Mouse (Mus musculus) intestine, postnatal 0 days (tissue): ENCODE data around the gene Bnip2. TPM values are rescaled to one million over a fixed set of nuclear protein-coding genes. Genes with fewer than 3 reads are reported as not detected.
"Not testable (repeated sequence)": the region's sequence is repeated elsewhere in the genome, so short reads cannot be mapped to it uniquely, and the experiment has no call there.

Experiments used
- ATAC-seq: fragments of 200-750 bp; cut with Nextera tagmentation; 2 replicates; pipeline ENCODE4 v1.8.0; 2017; ENCODE audit warnings: mild to moderate bottlenecking, moderate TSS enrichment, moderate library complexity
- H3K27ac ChIP-seq: fragments of 300-500 bp; sonication (generic); 2 replicates; pipeline ENCODE4 v1.5.1; 2014; ENCODE audit warnings: mild to moderate bottlenecking, low read depth, low read length, moderate library complexity
- H3K27me3 ChIP-seq: fragments of 300-500 bp; sonication (generic); replicated peaks from 2 replicates; pipeline ENCODE4 v1.6.1; 2014; ENCODE audit warnings: low read length, mixed read lengths; ENCODE audit not compliant: control insufficient read depth, insufficient read depth
- H3K36me3 ChIP-seq: fragments of 300-500 bp; sonication (generic); 2 replicates; pipeline ENCODE4 v1.6.1; 2014; ENCODE audit warnings: mild to moderate bottlenecking, moderate library complexity; ENCODE audit not compliant: control insufficient read depth, insufficient read depth
- H3K4me1 ChIP-seq: fragments of 300-500 bp; sonication (generic); replicated peaks from 2 replicates; pipeline ENCODE4 v1.6.1; 2014; ENCODE audit warnings: antibody characterized with exemption, low read length, mixed read lengths; ENCODE audit not compliant: control insufficient read depth, insufficient read depth
- H3K4me2 ChIP-seq: fragments of 300-500 bp; sonication (generic); replicated peaks from 2 replicates; pipeline ENCODE4 v1.6.1; 2014; ENCODE audit warnings: low read depth, mild to moderate bottlenecking, moderate library complexity
- H3K4me3 ChIP-seq: fragments of 300-500 bp; sonication (generic); 2 replicates; pipeline ENCODE4 v1.5.1; 2014; ENCODE audit warnings: low read depth, low read length
- H3K9ac ChIP-seq: fragments of 300-500 bp; sonication (generic); 2 replicates; pipeline ENCODE4 v1.6.1; 2014; ENCODE audit warnings: mild to moderate bottlenecking, low read depth, low read length
- H3K9me3 ChIP-seq: fragments of 300-500 bp; sonication (generic); 2 replicates; pipeline ENCODE4 v1.6.1; 2016; ENCODE audit warnings: mixed run types; ENCODE audit not compliant: control insufficient read depth
- CTCF ChIP-seq: sonication (generic); IDR thresholded peaks from 2 replicates; pipeline ENCODE4 v1.5.1; 2016; ENCODE audit warnings: low read depth, mild to moderate bottlenecking, control low read depth, antibody characterized with exemption, moderate library complexity
- WGBS: fragments of 180-500 bp; shearing (Covaris S2); extraction: QIAGEN DNeasy Blood & Tissue Kit; methylation state at CpG from one replicate; pipeline ENCODE4 v1.1.7; 2014; 5-methylcytosine and 5-hydroxymethylcytosine counted together
- polyA plus RNA-seq: library from polyadenylated mRNA; unstranded; fragments of >200 nt; fragmentation: Nextera tagmentation; extraction: Ambion mirVana; gene quantifications from 2 replicates; pipeline ENCODE4 v1.2.1, GENCODE M21; 2015

Gene Bnip2
- polyA plus RNA-seq, 1 experiment from 2014 or later = 38.0 TPM

- no peak for TF ChIP-seq CTCF
- WGBS = 88% methylated on average over 2 of the region's 2 CpGs
- no peak overlapping the region for H3K4me2 ChIP-seq
- no peak for ATAC-seq
- no peak overlapping the region for H3K4me3 ChIP-seq
- H3K9ac ChIP-seq = no peak overlapping the region
- no peaks in the 10 kb centered on the region for H3K9me3 ChIP-seq
- no peaks in the 10 kb centered on the region; the same call in 1 of the 2 replicates for H3K4me1 ChIP-seq
- no peak overlapping the region for H3K27ac ChIP-seq
- no peaks in the 10 kb centered on the region for H3K27me3 ChIP-seq
- no peaks in the 10 kb centered on the region for H3K36me3 ChIP-seq
Observed at GRCm38 (mm10) chr9:70015632-70016031, 26.4 kb downstream of the Bnip2 start.

DNA sequence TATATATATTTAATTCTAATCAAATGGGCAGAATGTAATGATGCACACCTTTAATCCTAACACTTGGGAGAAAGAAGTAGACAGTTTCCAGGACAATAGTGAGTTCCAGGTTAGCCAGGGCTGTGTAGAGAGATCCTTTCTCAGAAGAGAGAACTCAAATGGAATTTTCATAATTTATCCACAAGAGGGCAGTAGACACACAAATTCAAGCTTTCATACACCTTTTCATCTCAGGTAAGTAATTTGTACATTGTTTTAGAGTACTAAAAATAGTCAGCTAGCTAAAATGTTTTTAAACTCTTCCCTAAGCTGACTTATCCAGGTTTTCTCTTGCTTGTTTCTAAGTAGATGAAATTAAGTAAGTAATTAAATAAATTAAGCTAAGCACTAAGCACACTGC lies 29.6 kb downstream of the Bnip2 start:
- Histone ChIP-seq H3K4me2 (no peak overlapping the region), H3K27me3 (no peaks in the 10 kb centered on the region), H3K9ac (no peak overlapping the region), H3K9me3 (no peaks in the 10 kb centered on the region), H3K27ac (no peak overlapping the region), H3K4me1 (no peaks in the 10 kb centered on the region; the same call in 1 of the 2 replicates), H3K4me3 (no peak overlapping the region), H3K36me3 (no peaks in the 10 kb centered on the region)
- ATAC-seq = 0 out of 2 replicates have a peak, but pooled peaks have one; percentile 25
- peak; percentile 74 for TF ChIP-seq CTCF

GRCm38 (mm10) chr9:70021610-70022009 lies 32.3 kb downstream of the Bnip2 start:
- Histone ChIP-seq H3K4me3 (no peak overlapping the region), H3K27me3 (no peaks in the 10 kb centered on the region), H3K36me3 (no peaks in the 10 kb centered on the region), H3K9ac (no peak overlapping the region), H3K4me1 (no peaks in the 10 kb centered on the region), H3K4me2 (no peak overlapping the region), H3K27ac (no peak overlapping the region), H3K9me3 (no peaks in the 10 kb centered on the region)
- 52% methylated on average over 1 of the region's 1 CpGs for WGBS
- no peak for TF ChIP-seq CTCF
- ATAC-seq = no peak

DNA sequence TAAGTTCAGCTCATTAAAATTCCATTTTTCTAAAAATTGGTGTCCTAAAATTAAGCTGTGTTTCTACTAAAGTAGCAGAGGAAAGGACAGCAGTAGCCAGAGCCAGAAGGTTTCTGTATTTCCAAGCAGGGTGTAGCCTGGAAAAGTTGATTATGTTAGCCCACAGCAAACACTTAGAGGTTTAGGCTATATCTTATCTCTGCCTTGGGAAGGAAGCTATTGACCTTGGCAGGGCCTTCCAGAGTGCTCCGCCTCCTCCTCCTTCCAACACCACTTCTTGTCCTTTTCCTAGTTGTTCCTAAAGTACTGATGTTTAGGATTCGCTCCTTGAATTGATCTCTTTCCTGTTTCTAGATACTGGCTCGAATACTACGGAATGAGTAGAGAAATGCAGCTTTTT lies 32.8 kb downstream of the Bnip2 start:
- no peak overlapping the region for H3K4me2 ChIP-seq
- H3K27me3 ChIP-seq = no peaks in the 10 kb centered on the region
- 61% methylated on average over 4 of the region's 4 CpGs for WGBS
- no peak for TF ChIP-seq CTCF
- no peaks in the 10 kb centered on the region for H3K36me3 ChIP-seq
- H3K4me3 ChIP-seq = no peak overlapping the region
- no peak for ATAC-seq
- no peak overlapping the region for H3K27ac ChIP-seq
- H3K9me3 ChIP-seq = no peaks in the 10 kb centered on the region
- H3K9ac ChIP-seq = no peak overlapping the region
- H3K4me1 ChIP-seq = no peaks in the 10 kb centered on the region

DNA sequence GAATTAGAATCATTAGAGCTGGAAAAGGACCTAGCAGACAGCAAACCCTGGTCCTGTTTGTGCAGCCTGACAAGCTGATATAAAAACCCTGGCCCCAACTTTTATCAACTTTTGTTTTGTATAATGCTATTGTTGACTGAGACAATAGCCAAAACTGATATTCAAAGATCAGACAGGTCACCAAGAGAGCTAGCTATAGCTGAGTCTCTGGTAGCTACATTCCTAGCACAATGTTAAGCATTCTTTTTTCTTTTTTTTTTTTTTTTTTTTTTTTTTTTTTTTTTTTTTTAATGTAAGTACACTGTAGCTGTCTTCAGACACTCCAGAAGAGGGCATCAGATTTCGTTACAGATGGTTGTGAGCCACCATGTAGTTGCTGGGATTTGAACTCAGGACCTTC lies 34.3 kb downstream of the Bnip2 start:
- H3K27ac ChIP-seq, H3K27me3 ChIP-seq, H3K4me1 ChIP-seq, H3K4me3 ChIP-seq, H3K36me3 ChIP-seq, H3K4me2 ChIP-seq, H3K9ac ChIP-seq, ATAC-seq, H3K9me3 ChIP-seq: not testable (repeated sequence)
- WGBS = 72% methylated on average over 1 of the region's 1 CpGs

GRCm38 (mm10) chr9:70024648-70025047 lies 35.4 kb downstream of the Bnip2 start:
- TF ChIP-seq CTCF = no peak
- H3K4me3 ChIP-seq = no peak overlapping the region
- no peaks in the 10 kb centered on the region for H3K36me3 ChIP-seq
- no peak overlapping the region for H3K4me2 ChIP-seq
- no peak overlapping the region for H3K27ac ChIP-seq
- ATAC-seq = no peak
- H3K4me1 ChIP-seq = no peaks in the 10 kb centered on the region
- no peaks in the 10 kb centered on the region for H3K9me3 ChIP-seq
- H3K9ac ChIP-seq = no peak overlapping the region
- H3K27me3 ChIP-seq = no peaks in the 10 kb centered on the region

DNA sequence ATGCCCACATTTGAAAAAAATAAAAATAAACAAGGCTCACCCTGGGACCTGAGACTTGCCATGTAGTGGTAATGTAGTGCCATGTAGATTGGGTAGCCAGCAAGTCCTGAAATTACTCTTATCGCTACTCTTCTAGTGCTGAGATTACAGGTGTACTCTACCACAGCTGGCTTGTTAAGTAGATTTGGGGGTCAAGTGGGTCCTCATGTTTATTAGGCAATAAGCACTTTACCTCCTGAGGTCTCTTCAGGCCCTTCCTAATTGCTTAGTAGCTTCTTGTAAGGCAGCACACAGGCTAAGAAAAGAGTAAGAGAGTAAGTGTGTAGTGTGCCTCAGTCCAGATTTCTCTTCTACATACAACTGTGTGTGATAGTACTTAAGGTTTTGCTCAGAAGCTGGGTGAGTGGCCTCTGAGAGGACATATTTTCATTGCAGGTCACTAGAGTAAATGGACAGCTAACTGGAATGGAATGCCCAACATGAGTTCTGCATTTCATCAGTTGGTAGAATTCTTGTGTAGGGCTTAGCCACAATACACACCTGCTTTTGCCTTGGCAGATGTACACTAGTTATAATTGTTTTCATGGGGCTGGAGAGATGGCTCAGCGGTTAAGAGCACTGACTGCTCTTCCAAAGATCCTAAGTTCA lies 36.2 kb downstream of the Bnip2 start:
- H3K9ac ChIP-seq = no peak overlapping the region
- WGBS = 96% methylated on average over 2 of the region's 2 CpGs

More for the DNA sequence above, 36.2 kb downstream of the Bnip2 start:
- Histone ChIP-seq H3K4me2 (no peak overlapping the region), H3K27ac (no peak overlapping the region), H3K27me3 (no peaks in the 10 kb centered on the region), H3K4me3 (no peak overlapping the region), H3K9me3 (no peaks in the 10 kb centered on the region), H3K4me1 (no peaks in the 10 kb centered on the region), H3K36me3 (no peaks in the 10 kb centered on the region)
- TF ChIP-seq CTCF = no peak
- no peak for ATAC-seq
